Mouse (Mus musculus): Measurements from ENCODE around the gene Ano2. TPM values are rescaled to one million over a fixed set of nuclear protein-coding genes. Genes with fewer than 3 reads are reported as not detected.

The Ano2 gene
- polyA plus RNA-seq, 1 experiment, result not detected

- Histone ChIP-seq H3ac (ENCODE audit: control insufficient read depth, insufficient read length) (no peak overlapping the region), H3K4me3 (no peak overlapping the region), H3K27me3 (ENCODE audit: control insufficient read depth, insufficient read depth, insufficient read length) (no peaks in the 10 kb centered on the region), H3K79me2 (ENCODE audit: control insufficient read depth, insufficient read depth) (no peaks in the 10 kb centered on the region), H3K4me2 (ENCODE audit: low read depth) (no peak overlapping the region), H3K36me3 (ENCODE audit: control insufficient read depth, insufficient read depth) (no peaks in the 10 kb centered on the region)
- TF ChIP-seq MAX (IDR thresholded peaks at IDR 0.05; ENCODE audit: low read depth) (no peak), TCF12 (IDR thresholded peaks at IDR 0.05; ENCODE audit: insufficient read depth, poor library complexity, severe bottlenecking) (no peak), POLR2AphosphoS2 (IDR thresholded peaks at IDR 0.05; ENCODE audit: insufficient read length, low read depth) (no peak), TCF3 (IDR thresholded peaks at IDR 0.05; ENCODE audit: insufficient read length, low read depth) (no peak), REST (IDR thresholded peaks at IDR 0.05; ENCODE audit: insufficient read depth, insufficient read length) (no peak), USF1 (IDR thresholded peaks at IDR 0.05; ENCODE audit: low read depth) (no peak), E2F4 (IDR thresholded peaks at IDR 0.05; ENCODE audit: insufficient read depth) (no peak), MYOD1 (IDR thresholded peaks at IDR 0.05; ENCODE audit: control insufficient read depth in 1 of 3, insufficient read length in 2 of 3, low read depth in 2 of 3) (no peak), MYOG (IDR thresholded peaks at IDR 0.05; ENCODE audit: control insufficient read depth in 1 of 3, insufficient read depth in 1 of 3, insufficient read length in 2 of 3, low read depth in 2 of 3) (no peak), SRF (IDR thresholded peaks at IDR 0.05; ENCODE audit: control insufficient read depth, insufficient read length, low read depth) (no peak), CEBPB (IDR thresholded peaks at IDR 0.05; ENCODE audit: insufficient read depth, poor library complexity, severe bottlenecking) (no peak), POLR2A (IDR thresholded peaks at IDR 0.05; ENCODE audit: insufficient read length, low read depth) (no peak)
These were observed 184.5 kb downstream of the Ano2 start for GRCm38 (mm10) chr6:125874742-125875141.

GRCm38 (mm10) chr6:125876884-125877283, 186.7 kb downstream of the Ano2 start:
- no peak for TF ChIP-seq SRF (IDR thresholded peaks at IDR 0.05; ENCODE audit: control insufficient read depth, insufficient read length, low read depth)
- Histone ChIP-seq H3K36me3 (ENCODE audit: control insufficient read depth, insufficient read depth) (no peaks in the 10 kb centered on the region), H3K4me3 (no peak overlapping the region), H3K4me2 (ENCODE audit: low read depth) (no peak overlapping the region), H3K79me2 (ENCODE audit: control insufficient read depth, insufficient read depth) (no peaks in the 10 kb centered on the region), H3ac (ENCODE audit: control insufficient read depth, insufficient read length) (no peak overlapping the region), H3K27me3 (ENCODE audit: control insufficient read depth, insufficient read depth, insufficient read length) (no peaks in the 10 kb centered on the region)

- no peaks in the 10 kb centered on the region for H3K36me3 ChIP-seq (ENCODE audit: control insufficient read depth, insufficient read depth)
- H3K4me2 ChIP-seq (ENCODE audit: low read depth), result no peak overlapping the region
- H3K4me3 ChIP-seq, result no peak overlapping the region
- H3ac ChIP-seq (ENCODE audit: control insufficient read depth, insufficient read length), result no peak overlapping the region
- H3K27me3 ChIP-seq (ENCODE audit: control insufficient read depth, insufficient read depth, insufficient read length), result no peaks in the 10 kb centered on the region
- TF ChIP-seq POLR2A (IDR thresholded peaks at IDR 0.05; ENCODE audit: insufficient read length, low read depth), result no peak
- no peak for TF ChIP-seq MAX (IDR thresholded peaks at IDR 0.05; ENCODE audit: low read depth)
- no peak for TF ChIP-seq POLR2AphosphoS2 (IDR thresholded peaks at IDR 0.05; ENCODE audit: insufficient read length, low read depth)
- no peak for TF ChIP-seq TCF3 (IDR thresholded peaks at IDR 0.05; ENCODE audit: insufficient read length, low read depth)
- no peak for TF ChIP-seq MYOG (IDR thresholded peaks at IDR 0.05; ENCODE audit: control insufficient read depth in 1 of 3, insufficient read depth in 1 of 3, insufficient read length in 2 of 3, low read depth in 2 of 3)
- TF ChIP-seq REST (IDR thresholded peaks at IDR 0.05; ENCODE audit: insufficient read depth, insufficient read length), result no peak
- TF ChIP-seq E2F4 (IDR thresholded peaks at IDR 0.05; ENCODE audit: insufficient read depth), result no peak
- TF ChIP-seq TCF12 (IDR thresholded peaks at IDR 0.05; ENCODE audit: insufficient read depth, poor library complexity, severe bottlenecking), result no peak
- no peaks in the 10 kb centered on the region for H3K79me2 ChIP-seq (ENCODE audit: control insufficient read depth, insufficient read depth)
These were observed 188.5 kb downstream of the Ano2 start for GRCm38 (mm10) chr6:125878671-125879070.

- H3K36me3 ChIP-seq (ENCODE audit: control insufficient read depth, insufficient read depth), result no peaks in the 10 kb centered on the region
- H3K4me3 ChIP-seq, result no peak overlapping the region
- H3K4me2 ChIP-seq (ENCODE audit: low read depth), result no peak overlapping the region
- no peak overlapping the region for H3ac ChIP-seq (ENCODE audit: control insufficient read depth, insufficient read length)
- TF ChIP-seq E2F4 (IDR thresholded peaks at IDR 0.05; ENCODE audit: insufficient read depth), result no peak
- TF ChIP-seq MYOG (IDR thresholded peaks at IDR 0.05; ENCODE audit: control insufficient read depth in 1 of 3, insufficient read depth in 1 of 3, insufficient read length in 2 of 3, low read depth in 2 of 3), result no peak
- no peak for TF ChIP-seq TCF3 (IDR thresholded peaks at IDR 0.05; ENCODE audit: insufficient read length, low read depth)
- TF ChIP-seq REST (IDR thresholded peaks at IDR 0.05; ENCODE audit: insufficient read depth, insufficient read length), result no peak
- TF ChIP-seq CEBPB (IDR thresholded peaks at IDR 0.05; ENCODE audit: insufficient read depth, poor library complexity, severe bottlenecking), result no peak
- no peak for TF ChIP-seq TCF12 (IDR thresholded peaks at IDR 0.05; ENCODE audit: insufficient read depth, poor library complexity, severe bottlenecking)
- TF ChIP-seq SRF (IDR thresholded peaks at IDR 0.05; ENCODE audit: control insufficient read depth, insufficient read length, low read depth), result no peak
- no peaks in the 10 kb centered on the region for H3K27me3 ChIP-seq (ENCODE audit: control insufficient read depth, insufficient read depth, insufficient read length)
- H3K79me2 ChIP-seq (ENCODE audit: control insufficient read depth, insufficient read depth), result no peaks in the 10 kb centered on the region
These were observed 189.1 kb downstream of the Ano2 start for GRCm38 (mm10) chr6:125879306-125879705.

- H3K27me3 ChIP-seq (ENCODE audit: control insufficient read depth, insufficient read depth, insufficient read length), result no peaks in the 10 kb centered on the region
- H3K79me2 ChIP-seq (ENCODE audit: control insufficient read depth, insufficient read depth), result no peaks in the 10 kb centered on the region
- no peak overlapping the region for H3K4me3 ChIP-seq
- H3K4me2 ChIP-seq (ENCODE audit: low read depth), result no peak overlapping the region
- no peaks in the 10 kb centered on the region for H3K36me3 ChIP-seq (ENCODE audit: control insufficient read depth, insufficient read depth)
- H3ac ChIP-seq (ENCODE audit: control insufficient read depth, insufficient read length), result no peak overlapping the region
- no peak for TF ChIP-seq SRF (IDR thresholded peaks at IDR 0.05; ENCODE audit: control insufficient read depth, insufficient read length, low read depth)
- TF ChIP-seq CEBPB (IDR thresholded peaks at IDR 0.05; ENCODE audit: insufficient read depth, poor library complexity, severe bottlenecking), result no peak
- TF ChIP-seq POLR2A (IDR thresholded peaks at IDR 0.05; ENCODE audit: insufficient read length, low read depth), result no peak
- no peak for TF ChIP-seq E2F4 (IDR thresholded peaks at IDR 0.05; ENCODE audit: insufficient read depth)
These were observed 198.4 kb downstream of the Ano2 start for GRCm38 (mm10) chr6:125888596-125888995.

Data from myocyte (in vitro differentiated cells).